Mouse (Mus musculus) liver, embryonic 14.5 days (tissue): Measurements from ENCODE around the gene S100a10. TPM values are rescaled to one million over a fixed set of nuclear protein-coding genes. Genes with fewer than 3 reads are reported as not detected.
A peak's percentile ranks its signal among the peaks of the same experiment; 100 is the strongest.

Experiments used
- ATAC-seq: fragments of 200-750 bp; cut with Nextera tagmentation; 2 replicates; pipeline ENCODE4 v1.8.0; 2017; ENCODE audit warnings: moderate number of reproducible peaks, mild to moderate bottlenecking, moderate library complexity; ENCODE audit not compliant: insufficient read depth
- DNase-seq, 3 experiments: peaks; one replicate each; pipeline ENCODE4 v3.0.0-alpha.2; 2012 to 2013; ENCODE audit warnings: low read depth in 3 of 3, low spot score in 3 of 3
- H3K27ac ChIP-seq: fragments of 300-500 bp; sonication (generic); 2 replicates; pipeline ENCODE4 v1.5.1; 2014; ENCODE audit warnings: moderate library complexity, mild to moderate bottlenecking, control low read depth, inconsistent platforms
- H3K27me3 ChIP-seq: fragments of 300-500 bp; sonication (generic); 2 replicates; pipeline ENCODE4 v1.6.1; 2014; ENCODE audit warnings: mild to moderate bottlenecking, low read length, moderate library complexity; ENCODE audit not compliant: control insufficient read depth, insufficient read depth
- H3K36me3 ChIP-seq: fragments of 300-500 bp; sonication (generic); replicated peaks from 2 replicates; pipeline ENCODE4 v1.6.1; 2014; ENCODE audit warnings: low read depth; ENCODE audit not compliant: control insufficient read depth, insufficient read depth
- H3K4me1 ChIP-seq, 2 experiments: fragments of 200-500 bp in 1 of 2; fragments of 300-500 bp in 1 of 2; sonication (generic) in 1 of 2; replicated peaks; 2 replicates each; pipeline ENCODE4 v1.6.1; 2012 to 2014; ENCODE audit warnings: antibody characterized with exemption in 1 of 2, inconsistent platforms in 1 of 2, low read length in 1 of 2; ENCODE audit not compliant: control insufficient read depth in 2 of 2, insufficient read depth in 2 of 2
- H3K4me2 ChIP-seq: fragments of 300-500 bp; sonication (generic); 2 replicates; pipeline ENCODE4 v1.6.1; 2014; ENCODE audit warnings: low read depth, mild to moderate bottlenecking, control low read depth, moderate library complexity
- H3K4me3 ChIP-seq, 2 experiments: fragments of 200-500 bp in 1 of 2; fragments of 300-500 bp in 1 of 2; sonication (generic) in 1 of 2; 2 replicates each; pipeline ENCODE4 v1.5.1; 2012 to 2014; ENCODE audit warnings: low read depth in 2 of 2, low read length in 2 of 2, mild to moderate bottlenecking in 2 of 2, control low read depth in 1 of 2, inconsistent platforms in 1 of 2, moderate library complexity in 1 of 2; ENCODE audit not compliant: insufficient read depth in 1 of 2
- H3K9ac ChIP-seq: fragments of 300-500 bp; sonication (generic); replicated peaks from 2 replicates; pipeline ENCODE4 v1.6.1; 2014; ENCODE audit warnings: mild to moderate bottlenecking, control low read depth, moderate library complexity
- H3K9me3 ChIP-seq: fragments of 300-500 bp; sonication (generic); 2 replicates; pipeline ENCODE4 v1.6.1; 2016; ENCODE audit warnings: low read length, mixed read lengths; ENCODE audit not compliant: control insufficient read depth
- CTCF ChIP-seq: IDR thresholded peaks from 2 replicates; pipeline ENCODE4 v1.5.1; 2016; ENCODE audit warnings: antibody characterized with exemption, low read depth, control low read depth
- EP300 ChIP-seq: IDR thresholded peaks from 2 replicates; pipeline ENCODE4 v1.6.1; 2016; ENCODE audit warnings: antibody characterized with exemption, low read depth
- WGBS: fragments of 180-500 bp; shearing (Covaris S2); extraction: QIAGEN DNeasy Blood & Tissue Kit; methylation state at CpG from one replicate; pipeline ENCODE4 v1.1.7; 2014; ENCODE audit not compliant: insufficient replicate concordance; 5-methylcytosine and 5-hydroxymethylcytosine counted together
- polyA plus RNA-seq, 2 experiments: library from polyadenylated mRNA; depleted of rRNA in 1 of 2; stranded (reverse) in 1 of 2; unstranded in 1 of 2; fragments of >200 nt; fragmentation: Nextera tagmentation in 1 of 2; extraction: Ambion mirVana in 1 of 2; gene quantifications; 2 replicates each; pipeline versions ENCODE4 v1.2.1 to v1.2.3; 2012 to 2014

S100a10 gene
- polyA plus RNA-seq, 2 experiments = 25.0 to 57.8 TPM

DNA sequence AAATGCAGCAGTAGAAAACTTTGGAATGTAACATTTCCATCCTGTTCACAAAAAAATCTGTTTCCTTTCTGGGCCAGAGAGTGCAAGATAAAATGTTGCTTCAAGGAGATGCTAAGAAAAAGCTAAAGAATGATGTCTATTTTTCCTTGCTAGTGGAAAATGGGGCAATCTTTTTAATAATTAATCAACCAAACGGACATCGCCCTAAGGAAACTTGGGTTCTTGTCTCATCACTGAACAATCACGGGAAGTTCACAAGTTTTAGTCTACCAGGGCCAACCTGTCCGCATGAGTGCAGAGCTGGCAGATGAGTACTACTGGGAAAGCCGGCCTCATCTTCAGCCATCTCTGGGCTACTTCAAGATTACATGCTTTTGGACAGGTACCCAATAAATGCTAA is 34.7 kb downstream of the S100a10 start:
- H3K27me3 ChIP-seq = no peaks in the 10 kb centered on the region
- H3K27ac ChIP-seq = no peak overlapping the region
- H3K9ac ChIP-seq = no peak overlapping the region
- H3K9me3 ChIP-seq = no peaks in the 10 kb centered on the region
- WGBS = 70% methylated on average over 5 of the region's 5 CpGs
- TF ChIP-seq CTCF = no peak
- TF ChIP-seq EP300 = no peak
- no peak overlapping the region for H3K4me2 ChIP-seq
- ATAC-seq = no peak
- no peaks in the 10 kb centered on the region for H3K36me3 ChIP-seq
- no peak for DNase-seq
- H3K4me3 ChIP-seq = no peak overlapping the region
- H3K4me1 ChIP-seq = no peaks in the 10 kb centered on the region

DNA sequence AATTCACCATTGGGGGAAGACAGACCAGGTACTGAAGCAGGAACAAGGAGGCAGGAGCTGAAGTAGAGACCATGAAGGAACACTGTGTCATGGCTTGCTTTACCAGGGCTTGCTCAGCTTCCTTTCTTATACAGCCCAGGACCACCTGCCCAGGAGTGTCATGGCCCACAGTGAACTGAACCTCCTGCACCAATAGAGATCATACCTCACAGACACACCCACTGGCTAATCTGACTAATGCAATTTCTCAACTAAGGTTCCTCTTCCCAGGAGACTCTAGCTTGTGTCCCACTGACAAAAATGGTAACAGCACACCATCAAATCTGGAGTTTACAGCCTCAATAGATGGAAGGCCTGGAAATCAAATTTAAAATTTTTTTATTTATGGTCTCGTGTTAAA is 35.4 kb downstream of the S100a10 start:
- WGBS = 49% methylated on average over 1 of the region's 1 CpGs
- H3K9ac ChIP-seq = no peak overlapping the region

DNA sequence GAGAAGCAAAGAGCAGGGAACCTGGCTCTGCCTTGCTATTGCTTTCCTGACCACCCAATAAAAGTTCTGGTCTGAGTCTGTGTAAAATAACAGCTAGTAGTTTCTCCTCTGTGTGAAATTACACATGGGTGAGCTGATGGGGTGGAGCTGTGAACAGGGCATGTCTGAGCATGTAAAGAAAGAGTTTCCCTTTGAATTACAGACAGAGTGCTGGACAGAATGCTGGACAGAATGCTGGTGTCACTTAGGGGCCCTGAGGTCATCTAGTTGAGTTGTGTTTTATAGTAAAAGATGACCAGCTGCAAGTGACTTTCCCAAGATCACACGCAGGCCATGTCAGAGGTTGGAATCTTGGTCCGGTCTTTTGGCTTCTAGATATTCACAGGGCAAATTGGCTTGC is 37.2 kb downstream of the S100a10 start:
- Histone ChIP-seq H3K27ac (no peak overlapping the region), H3K4me1 (no peaks in the 10 kb centered on the region), H3K27me3 (no peaks in the 10 kb centered on the region), H3K4me3 (no peak overlapping the region), H3K36me3 (no peaks in the 10 kb centered on the region), H3K4me2 (no peak overlapping the region), H3K9ac (no peak overlapping the region), H3K9me3 (no peaks in the 10 kb centered on the region)
- no peak for TF ChIP-seq EP300
- TF ChIP-seq CTCF = no peak
- 59% methylated on average over 2 of the region's 2 CpGs for WGBS
- DNase-seq = no peak
- ATAC-seq = no peak

More for the DNA sequence above, 35.4 kb downstream of the S100a10 start:
- Histone ChIP-seq H3K27ac (no peak overlapping the region), H3K4me1 (no peaks in the 10 kb centered on the region), H3K4me3 (no peak overlapping the region), H3K4me2 (no peak overlapping the region), H3K27me3 (no peaks in the 10 kb centered on the region), H3K9me3 (no peaks in the 10 kb centered on the region), H3K36me3 (no peaks in the 10 kb centered on the region)
- ATAC-seq (no peak), DNase-seq (no peak)
- no peak for TF ChIP-seq CTCF
- no peak for TF ChIP-seq EP300

DNA sequence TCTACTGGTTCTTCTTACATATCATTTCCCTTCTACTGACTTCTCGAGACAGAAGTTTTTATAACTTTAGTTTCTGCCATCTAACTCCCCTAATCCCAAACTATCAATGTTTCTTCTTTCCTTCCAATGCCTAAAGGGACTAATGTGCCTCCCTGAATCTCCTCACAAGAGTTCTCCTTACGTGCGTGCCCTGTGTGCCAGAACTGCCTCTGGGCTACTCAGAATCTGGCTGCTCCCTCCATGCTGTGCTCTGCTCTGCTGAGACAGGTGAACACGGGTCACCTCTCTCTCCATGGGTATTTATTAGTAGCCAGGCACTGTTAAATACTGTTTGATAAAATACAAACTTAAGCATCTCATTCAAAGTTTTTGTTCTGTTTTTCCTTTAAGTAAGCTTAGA is 38.1 kb downstream of the S100a10 start:
- H3K4me2 ChIP-seq = no peak overlapping the region
- TF ChIP-seq CTCF (no peak), EP300 (no peak)
- H3K9me3 ChIP-seq = no peaks in the 10 kb centered on the region
- peaks cover 0 to 3% of the 10 kb centered on the region in 2 experiments; a peak in 2 of 4 replicates for H3K4me1 ChIP-seq
- ATAC-seq (no peak), DNase-seq (no peak)
- H3K27me3 ChIP-seq = no peaks in the 10 kb centered on the region
- WGBS = 52% methylated on average over 4 of the region's 4 CpGs
- no peaks in the 10 kb centered on the region for H3K36me3 ChIP-seq
- H3K4me3 ChIP-seq = no peak overlapping the region
- no peak overlapping the region for H3K27ac ChIP-seq
- H3K9ac ChIP-seq = no peak overlapping the region

DNA sequence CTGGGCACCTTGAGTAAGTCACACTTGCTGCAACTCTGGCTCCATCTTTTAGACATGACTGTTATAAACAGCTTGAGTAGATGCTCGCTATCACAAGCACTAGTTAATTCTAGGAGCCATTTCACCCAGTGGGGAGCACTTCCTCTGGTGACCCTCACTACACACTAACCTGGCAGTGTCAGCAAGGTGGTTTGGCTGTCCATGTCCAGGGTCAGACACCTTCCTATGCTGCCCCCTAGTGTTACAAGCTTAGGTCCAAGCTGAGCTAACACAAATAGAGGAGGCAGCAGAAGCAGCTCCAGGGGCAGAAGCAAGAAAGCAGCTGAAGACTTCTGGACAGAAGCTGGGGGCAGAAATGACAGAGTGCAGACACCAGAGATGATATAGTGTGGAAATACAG is 38.6 kb downstream of the S100a10 start:
- H3K4me3 ChIP-seq = no peak overlapping the region
- DNase-seq (peak in 2 of 3 experiments; percentile 14 to 15), ATAC-seq (no peak)
- WGBS = 32% methylated on average over 1 of the region's 1 CpGs
- no peaks in the 10 kb centered on the region for H3K36me3 ChIP-seq
- H3K27me3 ChIP-seq = no peaks in the 10 kb centered on the region
- no peak overlapping the region for H3K9ac ChIP-seq
- peak; percentile 70 for TF ChIP-seq CTCF
- TF ChIP-seq EP300 = no peak
- H3K27ac ChIP-seq = no peak overlapping the region
- peaks cover 0 to 3% of the 10 kb centered on the region in 2 experiments; a peak in 2 of 4 replicates for H3K4me1 ChIP-seq
- no peak overlapping the region for H3K4me2 ChIP-seq
- H3K9me3 ChIP-seq = no peaks in the 10 kb centered on the region
